In genomic region chrX:49002892-49003291, GRCm38 (mm10) we compare ENCODE assay signal across 29 mouse cellular contexts.
"Had no signal": no experiment of that assay in that cellular context is flagged by ENCODE, and none has a peak within 500 bp of the region (broad histone marks: within the 10 kb centered on the region; RNA-seq: fewer than 3 reads in every experiment).

No protein-coding gene starts in this region.

- H3K27me3 ChIP-seq: limb, embryonic 12.5 days; limb, embryonic 13.5 days; limb, embryonic 15.5 days; liver, embryonic 12.5 days; liver, embryonic 13.5 days; liver, embryonic 15.5 days; lung, embryonic 15.5 days; midbrain, embryonic 12.5 days; midbrain, embryonic 13.5 days; midbrain, embryonic 15.5 days; neural tube, embryonic 12.5 days had no signal

- H3K36me3 ChIP-seq: limb, embryonic 10.5 days; limb, embryonic 12.5 days; limb, embryonic 13.5 days; limb, embryonic 15.5 days; liver, embryonic 12.5 days; liver, embryonic 13.5 days; liver, embryonic 15.5 days; lung, embryonic 15.5 days; midbrain, embryonic 10.5 days; midbrain, embryonic 12.5 days; midbrain, embryonic 13.5 days; midbrain, embryonic 15.5 days; neural tube, embryonic 12.5 days had no signal

- H3K27ac ChIP-seq: limb, embryonic 10.5 days; limb, embryonic 12.5 days; limb, embryonic 13.5 days; limb, embryonic 15.5 days; liver, embryonic 12.5 days; liver, embryonic 13.5 days; liver, embryonic 14.5 days; liver, embryonic 15.5 days; lung, embryonic 15.5 days; macrophage; midbrain, embryonic 10.5 days; midbrain, embryonic 12.5 days; midbrain, embryonic 13.5 days; midbrain, embryonic 15.5 days; neural tube, embryonic 12.5 days had no signal

- H3K9ac ChIP-seq: limb, embryonic 12.5 days; limb, embryonic 13.5 days; limb, embryonic 15.5 days; liver, embryonic 12.5 days; liver, embryonic 13.5 days; liver, embryonic 14.5 days; liver, embryonic 15.5 days; liver, postnatal 0 days; lung, embryonic 14.5 days; lung, embryonic 15.5 days; midbrain, embryonic 12.5 days; midbrain, embryonic 13.5 days; midbrain, embryonic 15.5 days; neural tube, embryonic 12.5 days had no signal

- H3K9me3 ChIP-seq: limb, embryonic 10.5 days; limb, embryonic 12.5 days; limb, embryonic 13.5 days; limb, embryonic 15.5 days; liver, embryonic 12.5 days; liver, embryonic 13.5 days; liver, embryonic 15.5 days; lung, embryonic 15.5 days; megakaryocyte, embryonic 14.5 days; midbrain, embryonic 10.5 days; midbrain, embryonic 12.5 days; midbrain, embryonic 13.5 days; midbrain, embryonic 15.5 days; neural tube, embryonic 12.5 days had no signal

- H3K4me3 ChIP-seq: limb, embryonic 10.5 days; limb, embryonic 12.5 days; limb, embryonic 13.5 days; limb, embryonic 15.5 days; liver, embryonic 12.5 days; liver, embryonic 13.5 days; liver, embryonic 15.5 days; lung, embryonic 15.5 days; megakaryocyte, embryonic 14.5 days; midbrain, embryonic 10.5 days; midbrain, embryonic 12.5 days; midbrain, embryonic 13.5 days; midbrain, embryonic 15.5 days; myocyte; neural tube, embryonic 12.5 days had no signal

- H3K4me1 ChIP-seq: limb, embryonic 10.5 days; limb, embryonic 12.5 days; limb, embryonic 13.5 days; limb, embryonic 15.5 days; liver, embryonic 12.5 days; liver, embryonic 13.5 days; liver, embryonic 15.5 days; lung, embryonic 15.5 days; megakaryocyte, embryonic 14.5 days; midbrain, embryonic 10.5 days; midbrain, embryonic 12.5 days; midbrain, embryonic 13.5 days; midbrain, embryonic 15.5 days; neural tube, embryonic 12.5 days had no signal

- ATAC-seq: liver, embryonic 12.5 days; liver, postnatal 0 days; lung, postnatal 0 days; midbrain, embryonic 13.5 days; midbrain, embryonic 15.5 days; midbrain, embryonic 16.5 days had no signal

- DNase-seq: left cerebral cortex, postnatal 4 days; liver; liver, embryonic 13.5 days; liver, postnatal 0 days; lung, adult 18-20 months; lung, adult 2 months; lung, embryonic 14.5 days; lung, postnatal 10 days; lung, postnatal 14 days; lung, postnatal 4 days; midbrain, embryonic 14.5 days had no signal
